Mouse (Mus musculus) thymus, postnatal 10 days (tissue): ENCODE results near the gene Enkur.
"Not testable (repeated sequence)": the region's sequence is repeated elsewhere in the genome, so short reads cannot be mapped to it uniquely, and the experiment has no call there.

Experiments used
- DNase-seq, 2 experiments: peaks; one replicate each; pipeline ENCODE4 v3.0.0; 2021; ENCODE audit warnings: low spot score in 2 of 2

The Enkur gene

DNA sequence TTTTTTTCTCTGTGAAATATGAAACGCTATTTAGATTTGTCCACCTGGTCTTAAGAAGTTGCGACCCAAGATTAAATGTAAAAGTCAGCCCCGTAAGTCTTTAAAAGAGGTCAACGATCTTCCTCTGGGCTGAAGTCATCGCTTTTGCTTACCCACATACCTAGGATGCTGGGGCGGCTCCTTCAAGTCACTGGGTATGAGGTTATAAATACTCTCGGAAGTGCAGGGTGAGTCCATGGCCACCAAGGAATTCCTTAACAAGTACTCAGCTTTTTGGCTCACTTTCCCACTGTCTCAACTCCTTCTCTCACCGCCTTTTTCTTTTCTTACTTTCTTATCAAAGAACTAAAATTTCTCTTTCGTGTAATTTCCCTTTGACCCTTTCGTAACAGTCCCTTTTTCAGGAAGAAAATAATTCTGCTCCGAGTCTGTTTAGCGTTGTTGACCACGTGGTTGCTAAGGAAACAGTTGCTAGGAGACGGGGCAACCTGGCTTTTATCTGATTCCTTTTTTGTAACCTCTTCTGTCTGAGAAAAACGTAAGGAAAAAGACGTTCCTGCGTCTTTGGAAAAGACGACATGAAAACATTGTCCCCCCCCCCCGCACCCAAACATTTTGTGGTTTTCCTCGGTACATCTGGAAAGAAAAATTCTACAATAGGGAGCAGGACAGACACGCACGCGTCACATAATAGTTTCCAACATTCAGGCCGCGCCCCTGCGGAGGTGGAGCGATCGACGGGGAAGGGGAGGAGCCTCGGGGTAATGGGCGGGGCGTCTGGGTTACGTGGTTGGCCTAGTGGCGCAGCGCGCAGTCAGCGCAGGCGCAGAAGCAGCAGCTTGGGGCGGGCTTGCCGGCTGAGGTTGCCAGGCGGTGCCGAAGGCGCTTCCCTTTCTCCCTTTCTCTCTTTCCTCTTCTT lies at the start of gene Enkur, which contains the start of gene Thnsl1:
Enkur (minus strand) TSS at position 454 of the 919 bp plus-strand sequence.
Thnsl1 (plus strand) TSS at position 813 of the 919 bp plus-strand sequence.
- peak; percentile 96 to 99 for DNase-seq

DNA sequence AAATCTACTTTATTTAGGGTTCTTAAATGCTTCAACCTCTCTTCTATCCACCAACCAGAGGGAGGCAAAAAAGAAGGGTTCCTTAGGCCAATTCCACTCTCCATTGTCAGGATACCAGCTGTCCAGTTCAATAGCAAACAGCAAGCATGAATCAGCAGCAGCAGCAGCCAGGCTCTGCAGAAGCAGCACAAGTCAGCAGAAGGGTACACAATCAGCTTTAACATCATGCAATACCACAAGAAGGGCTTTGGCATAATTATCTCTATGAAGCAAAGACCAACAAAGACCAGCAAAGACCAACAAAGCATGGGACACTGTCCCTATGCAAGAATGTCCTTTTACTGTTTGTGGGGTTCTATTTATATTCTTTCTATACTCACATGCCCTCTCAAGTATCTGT lies 49.1 kb upstream of the Enkur start:
- no peak for DNase-seq

DNA sequence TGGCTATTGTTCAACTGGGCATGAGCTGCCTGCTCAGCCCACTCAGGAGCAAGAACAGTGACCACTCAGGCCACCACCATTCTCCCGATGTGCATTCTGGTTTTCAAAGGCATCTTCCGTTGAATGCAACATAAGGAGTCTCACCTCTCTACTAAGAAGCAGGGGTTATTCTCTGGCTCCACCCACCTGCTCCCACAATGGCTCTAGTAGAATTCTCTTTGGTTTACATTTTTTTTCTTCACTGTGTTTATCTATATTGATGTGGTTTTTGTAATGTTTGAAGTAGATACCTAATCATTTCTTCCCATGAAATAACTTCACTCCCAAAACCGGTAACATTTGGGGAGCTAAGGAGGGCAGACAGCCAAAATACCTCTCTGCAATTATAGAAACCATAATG lies 48.5 kb upstream of the Enkur start:
- DNase-seq = no peak

DNA sequence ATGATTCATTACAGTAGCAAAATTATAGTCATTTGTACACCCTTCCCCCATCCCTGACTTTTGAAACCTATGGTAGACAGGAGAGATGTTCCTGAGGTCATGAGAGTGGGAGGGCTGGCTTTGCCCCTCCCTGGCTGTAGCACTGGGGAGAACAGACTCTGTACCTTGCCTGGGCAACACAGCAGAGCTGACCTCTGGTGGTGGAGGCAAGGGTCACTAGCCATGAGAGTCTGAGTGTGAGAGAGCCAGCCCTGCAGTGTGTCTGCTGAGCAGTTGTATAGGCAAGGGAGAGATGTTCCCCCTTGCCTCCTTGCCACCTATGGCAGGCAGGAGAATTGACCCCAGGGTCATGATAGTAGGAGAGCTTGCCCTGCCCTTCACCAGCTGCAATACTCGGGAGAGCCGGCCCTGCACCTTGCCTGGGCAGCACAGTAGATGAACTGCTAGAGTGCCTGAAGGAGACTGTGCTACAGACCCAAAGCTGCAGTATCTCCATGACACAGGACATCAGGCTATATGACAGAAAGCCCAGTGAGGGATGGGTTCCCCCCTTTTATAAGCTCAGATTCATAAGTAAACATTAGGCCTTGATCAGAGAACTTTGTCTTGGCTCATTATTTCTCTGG lies 40.4 kb upstream of the Enkur start:
- no peak for DNase-seq

DNA sequence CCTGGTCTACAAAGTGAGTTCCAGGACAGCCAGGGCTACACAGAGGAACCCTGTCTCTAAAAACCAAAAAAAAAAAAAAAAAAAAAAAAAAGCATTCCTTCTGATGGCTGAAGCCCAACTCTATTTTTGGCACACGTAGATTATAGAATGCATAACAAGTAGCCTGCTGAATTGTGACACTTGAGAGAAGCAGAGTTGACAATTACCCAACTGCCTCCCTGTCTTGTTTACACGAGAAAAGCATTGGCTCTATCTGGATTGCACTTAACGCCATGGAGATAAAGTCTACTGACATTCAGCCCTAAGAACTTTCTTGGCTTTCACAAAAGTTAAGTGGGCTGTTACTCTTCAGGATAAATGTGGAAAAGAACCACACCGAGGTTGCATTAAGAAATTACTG lies 39.8 kb upstream of the Enkur start:
- no peak for DNase-seq

DNA sequence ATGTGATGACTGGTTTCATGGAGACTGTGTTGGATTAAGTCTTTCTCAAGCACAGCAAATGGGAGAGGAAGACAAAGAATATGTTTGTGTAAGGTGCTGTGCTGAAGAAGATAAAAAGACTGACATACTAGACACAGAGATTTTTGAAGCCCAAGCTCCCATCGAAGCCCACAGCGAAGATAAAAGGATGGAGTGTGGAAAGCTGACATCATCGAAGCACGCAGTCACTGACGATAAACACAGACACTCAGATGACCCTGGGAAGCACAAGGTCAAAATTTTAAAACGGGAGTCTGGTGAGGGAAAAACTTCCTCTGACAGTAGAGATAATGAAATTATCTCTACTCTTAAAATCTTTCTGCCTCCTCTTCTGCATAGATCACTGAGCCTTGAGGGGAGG lies 38.9 kb upstream of the Enkur start:
- DNase-seq = not testable (repeated sequence)

DNA sequence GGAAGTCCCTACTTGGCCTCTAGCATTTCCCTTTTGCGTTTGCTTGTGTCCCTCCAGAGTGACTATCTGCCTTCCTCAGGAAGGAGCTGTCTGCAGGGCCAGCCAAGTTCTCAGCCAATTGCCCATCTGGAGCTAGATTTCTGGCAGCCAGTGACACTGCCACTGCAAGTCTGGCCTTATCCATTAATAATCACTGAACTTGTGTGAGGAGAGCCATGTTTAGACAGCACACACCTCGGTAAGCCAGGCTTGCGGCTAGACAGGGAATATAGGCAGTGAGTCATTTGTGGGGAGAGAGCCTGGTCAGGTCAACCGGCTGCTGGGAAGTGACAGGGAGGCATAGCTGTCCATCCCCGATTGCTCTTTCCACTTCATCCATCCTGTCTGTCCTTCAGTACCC lies 31.7 kb upstream of the Enkur start:
- no peak for DNase-seq

DNA sequence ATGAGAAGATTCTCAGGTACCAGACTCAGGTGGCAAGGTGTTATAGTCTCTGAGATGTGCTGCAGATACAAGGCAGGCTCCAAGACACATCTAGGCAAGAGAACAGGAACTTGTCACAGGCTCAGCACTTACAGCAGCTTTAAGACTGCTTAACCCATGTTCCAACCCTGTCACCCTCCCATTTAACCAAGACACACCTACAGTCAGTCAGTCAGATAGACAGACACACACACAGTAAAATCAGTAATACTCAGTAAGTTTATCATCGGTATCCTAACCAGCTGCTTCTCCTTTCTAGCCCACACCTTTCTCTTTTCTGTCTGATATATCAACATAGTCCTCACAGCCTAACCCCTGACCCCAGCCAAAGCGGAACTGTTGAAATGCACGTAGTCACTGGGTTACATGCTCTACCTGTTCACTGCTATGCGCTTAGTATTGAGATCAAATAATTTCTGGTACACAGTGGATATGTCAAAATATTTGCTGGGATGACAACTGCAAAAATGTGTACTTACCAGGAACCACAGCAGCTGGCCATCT lies 30.8 kb upstream of the Enkur start:
- no peak for DNase-seq

DNA sequence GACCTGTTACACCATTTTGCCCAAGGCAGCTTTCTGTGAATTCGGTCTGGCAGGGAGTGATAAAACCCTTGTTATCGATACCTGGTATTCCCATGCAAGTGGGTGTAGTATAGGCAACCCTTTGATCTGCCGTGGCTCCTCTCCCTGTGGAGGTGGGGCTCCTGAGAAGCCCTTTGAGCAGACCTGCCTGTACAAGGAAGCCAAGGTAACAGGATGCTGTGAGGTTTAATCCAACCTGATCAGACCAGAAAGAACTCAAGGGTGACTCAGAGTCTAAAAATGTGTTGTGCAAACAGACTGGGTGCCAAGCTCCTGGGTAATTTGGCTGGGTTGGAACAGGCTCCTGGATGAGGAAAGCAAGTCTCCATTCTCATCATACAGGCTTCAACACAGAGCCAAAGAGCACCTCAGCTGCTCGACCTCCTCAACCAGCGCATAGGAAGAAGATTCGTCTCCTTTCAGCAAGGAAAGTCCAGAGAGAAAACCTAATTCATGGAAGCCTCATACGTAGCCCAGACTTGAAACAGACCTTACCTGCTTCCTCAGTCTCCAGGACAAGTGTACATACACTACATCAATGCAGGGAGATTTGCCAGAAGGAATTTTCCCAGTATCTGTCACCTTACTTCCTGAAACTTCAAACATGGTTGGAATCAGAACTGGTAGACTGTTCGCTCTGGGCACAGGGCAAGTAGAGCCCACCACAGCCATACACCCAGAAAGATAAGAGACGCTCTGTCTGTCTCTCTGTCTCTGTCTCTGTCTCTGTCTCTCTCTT lies 29.9 kb upstream of the Enkur start:
- DNase-seq = no peak

DNA sequence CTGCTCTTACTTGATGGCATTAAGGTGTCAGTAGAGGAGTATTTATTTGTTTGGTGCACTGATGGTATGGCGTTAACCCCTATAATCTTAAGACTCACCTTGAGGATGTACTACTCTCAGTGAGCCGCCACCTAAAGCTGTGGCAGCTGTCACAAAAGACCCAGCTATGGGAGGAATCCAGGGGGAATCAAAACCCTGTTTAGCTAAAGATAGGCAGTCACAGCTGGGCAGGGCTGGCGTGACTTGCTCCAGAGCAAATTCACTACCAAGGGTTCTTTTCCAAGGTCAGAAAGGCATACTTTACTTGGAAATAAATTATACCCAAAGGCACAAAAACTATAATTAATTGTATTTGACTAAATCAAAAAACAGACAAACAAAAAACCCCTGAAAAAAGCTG lies 26.0 kb upstream of the Enkur start:
- DNase-seq = no peak

DNA sequence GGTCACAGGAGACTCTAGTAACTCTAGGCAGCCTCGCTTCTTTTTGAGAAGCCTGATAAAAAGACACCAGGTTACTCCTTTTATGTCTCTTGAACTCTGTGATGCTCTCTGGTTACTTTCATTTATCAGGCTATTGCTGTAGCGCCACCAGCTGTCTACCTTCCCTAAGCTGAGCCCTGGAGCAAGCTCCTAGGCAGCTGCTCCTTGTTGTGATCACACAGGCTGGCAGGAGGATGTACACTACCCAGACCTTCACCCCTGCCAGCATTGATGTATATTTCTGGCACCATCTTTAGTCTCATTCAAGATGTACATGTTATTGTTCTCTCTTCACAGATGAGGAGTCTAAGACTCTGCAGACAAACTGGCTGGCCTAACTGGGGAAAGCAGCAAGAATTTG lies 25.1 kb upstream of the Enkur start:
- DNase-seq = no peak

DNA sequence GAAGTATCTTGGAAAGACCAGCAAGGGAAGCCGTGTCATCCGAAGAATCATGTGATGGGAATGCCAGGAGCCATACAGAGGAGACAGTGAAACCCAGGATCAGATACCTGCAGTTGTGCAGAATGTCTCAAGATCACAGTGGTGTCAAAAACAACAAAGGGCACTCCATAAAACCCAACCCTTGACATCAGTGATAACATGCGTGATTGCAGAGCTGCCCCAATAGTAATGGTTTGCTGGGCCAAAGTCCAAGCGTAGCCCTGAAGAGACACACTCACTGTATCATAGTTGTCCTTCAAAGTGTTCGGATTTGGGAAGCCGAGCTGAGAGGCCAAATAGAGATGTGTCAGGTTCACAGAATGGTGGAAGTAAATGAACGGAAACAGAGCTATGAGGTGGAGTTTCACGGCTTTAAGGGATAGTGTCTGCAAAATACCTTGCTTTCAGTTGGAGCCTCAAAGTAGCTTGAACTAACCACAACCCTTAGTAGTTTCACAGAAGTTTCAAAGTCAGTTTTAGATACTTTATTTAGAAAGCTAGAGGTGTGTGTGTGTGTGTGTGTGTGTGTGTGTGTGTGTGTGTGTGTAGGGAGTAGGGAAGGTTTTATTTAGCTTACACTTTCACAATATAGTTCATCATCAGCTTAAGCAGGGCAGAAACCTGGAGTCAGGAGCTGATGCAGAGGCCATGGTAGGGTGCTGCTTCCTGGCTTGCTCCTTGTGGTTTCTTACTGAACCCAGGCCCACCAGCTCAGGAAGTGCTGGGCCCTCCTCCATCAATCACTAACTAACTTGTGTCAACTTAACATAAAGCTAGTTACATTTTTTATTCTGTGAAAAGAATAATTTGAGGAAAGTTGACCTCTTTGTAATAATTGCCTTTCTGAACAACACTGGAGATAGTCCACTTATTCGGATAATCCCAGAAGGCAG lies 17.6 kb upstream of the Enkur start:
- no peak for DNase-seq

DNA sequence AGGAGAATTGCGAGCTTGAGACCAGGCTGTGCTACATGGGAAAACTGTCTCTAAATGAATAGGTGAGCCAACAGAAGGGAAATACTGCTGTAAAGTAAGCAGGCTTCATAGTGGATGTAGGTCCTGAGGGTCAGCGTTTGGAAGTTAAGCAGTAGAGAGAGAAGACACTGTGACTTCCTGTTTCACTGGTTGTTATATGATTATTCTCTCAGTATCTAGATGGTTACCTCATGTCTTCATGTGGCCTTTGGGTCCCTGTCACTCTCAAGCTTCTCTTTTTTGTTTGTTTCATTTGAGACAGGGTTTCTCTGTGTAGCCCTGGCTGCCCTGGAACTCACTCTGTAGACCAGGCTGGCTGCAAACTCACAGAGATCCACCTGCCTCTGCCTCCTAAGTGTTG lies 10.1 kb upstream of the Enkur start:
- DNase-seq = no peak

DNA sequence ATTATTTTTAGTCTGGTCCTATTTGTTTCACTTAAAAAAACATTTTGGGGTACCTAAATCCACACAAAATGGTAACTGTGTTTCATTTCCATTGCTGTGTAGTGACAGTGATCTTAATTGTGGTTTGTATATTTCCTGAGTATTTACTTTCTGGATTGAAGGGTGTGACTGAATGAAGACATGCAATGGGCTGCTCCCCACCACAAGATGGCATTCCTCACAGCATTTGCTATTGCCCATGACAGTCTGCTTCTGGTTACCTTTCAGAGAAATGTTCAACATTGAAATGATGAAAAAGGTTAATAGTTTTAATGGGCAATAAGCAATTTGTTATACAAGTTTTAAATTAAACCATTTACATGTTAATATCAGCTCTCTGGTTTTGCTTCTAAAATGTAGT lies 9.2 kb upstream of the Enkur start:
- DNase-seq = no peak

DNA sequence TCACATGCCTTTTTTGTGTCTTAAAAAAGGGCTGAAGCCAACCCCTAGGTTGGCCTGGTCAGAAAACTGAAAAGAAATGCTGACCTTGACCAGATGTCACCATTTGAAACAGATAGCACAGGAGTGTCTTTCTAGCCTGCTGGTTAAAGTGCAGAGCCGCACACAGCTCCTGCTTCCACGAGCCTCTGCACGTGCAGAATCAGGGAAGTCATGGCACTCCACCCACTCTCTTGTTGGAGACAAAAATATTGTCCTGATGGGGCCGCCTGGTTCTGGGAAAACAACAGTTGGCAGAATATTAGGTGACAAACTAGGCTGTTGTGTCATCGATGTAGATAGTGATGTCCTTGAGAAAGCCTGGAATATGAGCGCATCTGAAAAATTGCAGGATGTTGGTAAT lies 6.2 kb upstream of the Enkur start:
- no peak for DNase-seq

DNA sequence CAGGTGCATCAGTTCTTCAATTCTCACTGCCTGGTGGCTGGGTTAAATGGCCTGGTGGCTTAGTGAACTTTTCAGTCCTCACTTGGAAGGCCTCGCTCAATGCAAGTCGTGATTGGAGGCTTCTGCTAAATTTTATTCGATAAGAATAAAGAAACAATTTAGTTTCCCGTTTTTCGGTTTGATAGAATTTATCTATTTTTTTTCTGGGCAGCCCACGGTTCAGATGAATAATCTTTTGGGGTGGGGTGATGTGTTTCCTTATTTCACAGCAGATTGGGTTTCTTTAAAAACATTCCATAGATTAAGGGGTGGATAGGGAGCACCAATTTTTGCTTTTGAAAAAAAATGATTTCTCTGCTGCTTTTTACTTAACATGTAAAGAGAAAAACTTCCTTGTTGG lies 1.1 kb upstream of the Enkur start:
- peak in 1 of 2 experiments; percentile 11 for DNase-seq

DNA sequence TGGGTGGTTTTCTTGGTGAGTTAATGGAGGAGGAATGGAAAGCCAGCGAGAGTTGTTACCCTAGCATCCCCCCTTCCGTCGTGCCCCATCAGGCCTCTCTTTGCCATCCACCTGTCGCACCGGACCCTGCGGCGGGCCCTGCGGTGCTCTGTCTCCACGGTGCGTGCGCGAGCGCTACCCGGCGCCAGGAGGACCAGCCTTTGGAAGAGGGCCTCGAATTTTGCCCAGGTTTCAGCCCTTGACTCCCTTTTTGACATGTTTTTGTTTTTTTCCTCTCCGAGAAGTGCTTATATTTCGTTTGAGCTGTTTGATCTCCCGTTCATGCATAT lies 630 bp upstream of the Enkur start:
- DNase-seq = no peak

DNA sequence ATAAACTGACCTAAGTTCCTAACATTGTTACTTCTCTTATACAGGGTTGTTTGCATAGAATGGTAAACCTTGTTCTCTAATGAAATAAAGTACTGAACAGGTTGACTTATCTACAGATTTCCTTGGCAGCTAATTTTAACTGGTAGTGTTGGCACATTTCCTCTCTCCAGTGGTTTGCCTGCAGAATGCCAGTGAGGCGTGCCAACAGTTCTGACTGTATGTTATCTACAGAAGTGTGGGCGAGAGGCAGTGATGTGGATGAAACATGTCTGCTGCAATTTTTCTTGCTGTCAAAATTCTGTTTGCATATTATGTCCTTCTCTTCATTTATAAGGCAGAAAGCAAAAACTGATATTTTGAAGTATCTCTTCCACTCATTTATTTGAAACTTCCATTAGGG lies 2.4 kb downstream of the Enkur start:
- no peak for DNase-seq

DNA sequence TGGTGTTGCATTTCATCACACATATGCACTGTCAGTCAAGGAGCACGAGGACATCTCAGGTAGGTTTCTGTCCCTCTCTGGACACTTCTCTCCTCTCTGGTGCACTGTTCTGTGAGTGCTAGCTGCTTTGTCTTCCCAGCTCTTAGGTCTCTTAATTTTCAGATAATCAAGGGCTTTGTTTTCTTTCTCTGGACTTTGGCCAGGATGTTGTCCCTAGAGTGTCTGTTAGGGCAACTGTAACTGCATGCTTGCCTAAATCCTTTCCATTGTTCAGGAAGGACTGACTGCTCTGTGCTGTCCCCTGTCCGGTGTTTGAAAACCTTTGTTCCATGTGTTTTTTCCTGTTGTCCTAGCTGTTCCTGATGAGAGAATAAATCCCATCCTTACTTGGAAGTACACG lies 6.1 kb downstream of the Enkur start:
- no peak for DNase-seq

DNA sequence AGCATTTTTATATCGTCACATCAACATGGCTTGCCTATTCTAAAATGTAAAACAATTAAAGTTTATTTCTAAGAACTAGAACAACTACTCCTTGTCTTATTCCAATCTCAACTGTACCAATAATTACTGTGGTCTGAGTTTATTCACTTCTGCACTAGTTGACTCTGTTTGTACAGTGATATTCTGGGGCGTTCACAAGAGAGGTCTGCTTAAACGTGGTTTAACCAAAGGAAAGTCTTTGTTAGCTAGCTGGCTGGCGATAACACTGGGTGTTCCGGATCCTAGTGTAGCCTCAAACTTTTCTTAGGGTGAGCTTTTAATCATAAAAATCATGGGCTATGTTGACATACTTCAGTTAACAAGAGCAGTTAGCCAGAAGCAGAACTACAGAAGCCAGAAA lies 9.9 kb downstream of the Enkur start:
- no peak for DNase-seq

DNA sequence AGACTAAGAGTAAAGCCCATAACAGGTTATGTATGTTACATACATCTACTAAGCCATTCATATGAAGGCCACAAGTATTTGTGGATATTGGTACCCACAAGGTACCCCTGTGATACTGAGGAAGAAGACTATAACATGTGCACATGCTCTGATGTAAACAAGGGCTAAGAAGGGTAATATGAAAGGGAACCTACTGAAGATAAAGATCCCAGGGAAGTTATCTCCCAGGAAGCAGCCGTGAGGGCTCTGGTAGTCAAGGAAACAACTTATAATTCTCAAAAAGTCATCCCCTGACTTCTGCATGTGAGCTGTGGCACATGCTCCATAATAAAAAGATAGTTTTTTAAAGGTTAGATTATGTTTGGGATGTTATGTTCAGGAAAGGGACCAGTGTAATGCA lies 13.9 kb downstream of the Enkur start:
- DNase-seq = no peak
